Mouse (Mus musculus): ENCODE results near the gene Prmt1.

Gene Prmt1

DNA sequence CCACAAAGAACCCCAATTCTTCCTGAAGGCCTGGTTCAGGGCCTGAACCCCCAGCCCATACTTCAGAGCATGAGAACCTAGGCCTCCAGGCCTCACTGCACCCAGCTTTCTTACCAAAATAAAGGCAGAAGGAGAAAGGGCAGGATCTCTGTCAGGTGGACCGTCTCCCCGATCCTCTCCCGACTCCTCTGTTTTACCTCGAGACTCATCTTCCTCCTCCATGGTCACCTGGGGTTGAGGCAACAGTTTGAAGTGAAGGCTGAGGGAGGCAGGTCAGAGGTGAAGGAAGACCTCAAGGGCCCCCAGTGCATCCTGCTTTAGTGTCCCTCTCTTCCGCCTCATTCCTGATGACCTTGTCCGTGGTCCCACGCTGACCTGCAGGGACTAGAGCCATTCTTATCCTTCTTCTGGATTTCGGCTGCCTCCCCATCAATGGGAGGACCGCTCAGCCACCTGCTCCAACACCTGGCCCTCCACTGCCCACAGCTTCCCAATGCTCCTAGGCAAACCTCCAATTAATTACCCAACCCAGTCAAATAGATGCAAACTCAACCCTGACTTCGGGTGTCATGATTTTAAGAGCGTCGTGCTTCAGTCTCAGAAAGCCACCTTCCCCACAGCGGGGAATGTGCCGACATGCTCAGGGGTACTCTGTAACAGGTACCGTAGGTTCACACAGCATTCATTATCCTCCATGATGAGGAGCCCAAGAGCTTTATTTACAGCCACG, 27.2 kb upstream of the Prmt1 start:
- ATAC-seq (ENCODE audit: insufficient number of reproducible peaks, low FRiP score, low TSS enrichment), result no peak

GRCm38 (mm10) chr7:45012824-45013223, 26.5 kb upstream of the Prmt1 start:
- ATAC-seq (ENCODE audit: insufficient number of reproducible peaks, low FRiP score, low TSS enrichment), result no peak

DNA sequence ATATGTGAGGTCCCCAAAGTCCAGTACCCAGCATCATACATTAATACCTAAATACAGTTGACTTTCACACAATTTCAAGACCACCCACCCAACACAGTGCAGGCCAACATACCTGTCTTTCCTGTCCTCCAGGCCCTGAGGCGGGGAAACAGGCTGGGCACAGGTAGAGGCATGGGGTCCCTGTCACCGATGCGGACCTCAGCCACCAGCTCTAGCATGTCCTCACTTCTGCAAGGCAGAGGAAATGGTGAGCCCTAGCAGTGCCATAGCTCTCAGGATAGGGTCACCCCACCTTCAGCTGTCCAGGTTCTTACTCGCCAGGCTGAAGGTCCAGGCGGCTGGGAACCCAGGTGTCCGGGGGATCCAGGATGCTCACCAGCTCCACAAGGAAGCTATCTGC, 25.6 kb upstream of the Prmt1 start:
- no peak for ATAC-seq (ENCODE audit: insufficient number of reproducible peaks, low FRiP score, low TSS enrichment)

GRCm38 (mm10) chr7:45008411-45008810, 22.0 kb upstream of the Prmt1 start:
- no peak for ATAC-seq (ENCODE audit: insufficient number of reproducible peaks, low FRiP score, low TSS enrichment)

DNA sequence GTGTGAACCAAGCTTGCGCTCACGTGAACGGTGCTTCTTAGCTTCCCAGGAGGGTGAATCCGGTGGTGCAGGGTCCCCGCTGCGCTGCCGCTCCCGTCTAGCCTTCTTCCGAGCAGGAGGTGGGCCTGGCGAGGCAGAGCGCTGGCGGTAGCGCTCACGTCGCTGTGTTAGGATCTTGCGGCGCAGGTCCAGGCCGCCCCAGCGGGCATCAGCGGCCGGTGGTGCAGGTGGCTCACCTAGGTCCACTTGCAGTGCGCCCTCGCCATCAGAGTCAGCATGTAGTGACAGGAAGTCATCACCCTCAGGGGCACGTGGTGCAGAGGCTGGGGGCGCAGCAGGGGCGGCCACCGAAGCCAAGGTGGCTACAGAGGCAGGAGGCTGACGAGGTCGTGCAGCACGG, 21.5 kb upstream of the Prmt1 start:
- ATAC-seq (ENCODE audit: insufficient number of reproducible peaks, low FRiP score, low TSS enrichment), result no peak

- no peak for ATAC-seq (ENCODE audit: insufficient number of reproducible peaks, low FRiP score, low TSS enrichment)
Observed at GRCm38 (mm10) chr7:45007141-45007540, 20.8 kb upstream of the Prmt1 start.

GRCm38 (mm10) chr7:45006503-45006902, 20.1 kb upstream of the Prmt1 start:
- ATAC-seq (ENCODE audit: insufficient number of reproducible peaks, low FRiP score, low TSS enrichment), result no peak

DNA sequence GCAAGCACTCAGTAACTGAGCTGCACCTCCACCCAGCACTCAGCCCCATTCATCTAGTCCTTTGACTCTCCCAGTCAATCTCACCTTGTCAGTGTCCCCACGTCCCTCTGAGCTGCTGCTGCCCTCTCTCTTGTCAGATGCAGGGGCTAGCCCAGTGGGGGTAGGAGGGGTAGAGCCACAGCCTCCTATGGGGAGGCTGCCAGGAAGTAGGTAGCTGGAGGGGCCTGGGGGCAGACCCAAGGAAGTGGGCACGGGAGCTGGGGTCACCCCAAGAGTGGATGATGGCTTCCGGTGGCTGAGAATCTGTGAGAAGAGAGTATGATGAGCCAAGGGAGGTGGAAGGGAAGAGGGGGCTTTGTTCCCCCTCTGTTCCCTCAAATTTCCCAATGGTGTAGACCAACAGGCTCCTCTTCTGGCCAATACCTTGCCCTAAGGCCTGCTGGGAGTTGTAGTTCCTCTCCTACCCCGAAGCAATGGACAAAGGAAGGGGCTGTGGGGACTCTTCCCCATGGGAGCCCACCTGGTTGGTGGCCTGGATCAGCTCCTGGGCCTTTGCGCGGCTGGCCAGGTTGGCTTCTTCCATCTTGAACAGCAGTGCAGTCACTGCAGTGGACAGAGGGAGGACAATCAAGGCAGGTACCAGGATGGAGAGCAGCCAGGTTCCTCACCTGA, 19.1 kb upstream of the Prmt1 start:
- ATAC-seq (ENCODE audit: insufficient number of reproducible peaks, low FRiP score, low TSS enrichment), result no peak

DNA sequence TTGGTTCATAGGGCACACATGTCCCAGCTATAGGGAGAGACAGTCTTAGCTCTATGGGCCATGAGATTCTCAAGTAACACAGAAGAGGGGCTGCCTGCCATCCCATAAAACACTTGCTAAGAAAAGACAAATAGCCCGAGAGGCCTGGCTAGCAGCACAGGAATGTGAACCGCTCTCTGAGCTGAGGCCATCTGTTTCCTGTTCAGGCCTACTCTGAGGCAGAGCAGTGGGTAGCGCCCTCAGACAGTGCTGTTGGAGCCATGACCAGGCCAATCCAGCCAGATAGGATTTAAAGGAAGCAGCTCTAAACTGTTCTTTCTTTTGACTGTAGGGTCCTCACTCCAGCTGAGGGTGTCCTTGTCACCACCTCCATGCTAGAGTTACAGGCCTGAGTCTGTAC, 18.2 kb upstream of the Prmt1 start:
- ATAC-seq (ENCODE audit: insufficient number of reproducible peaks, low FRiP score, low TSS enrichment), result no peak

GRCm38 (mm10) chr7:45002440-45002839, 16.1 kb upstream of the Prmt1 start:
- ATAC-seq (ENCODE audit: insufficient number of reproducible peaks, low FRiP score, low TSS enrichment), result no peak

DNA sequence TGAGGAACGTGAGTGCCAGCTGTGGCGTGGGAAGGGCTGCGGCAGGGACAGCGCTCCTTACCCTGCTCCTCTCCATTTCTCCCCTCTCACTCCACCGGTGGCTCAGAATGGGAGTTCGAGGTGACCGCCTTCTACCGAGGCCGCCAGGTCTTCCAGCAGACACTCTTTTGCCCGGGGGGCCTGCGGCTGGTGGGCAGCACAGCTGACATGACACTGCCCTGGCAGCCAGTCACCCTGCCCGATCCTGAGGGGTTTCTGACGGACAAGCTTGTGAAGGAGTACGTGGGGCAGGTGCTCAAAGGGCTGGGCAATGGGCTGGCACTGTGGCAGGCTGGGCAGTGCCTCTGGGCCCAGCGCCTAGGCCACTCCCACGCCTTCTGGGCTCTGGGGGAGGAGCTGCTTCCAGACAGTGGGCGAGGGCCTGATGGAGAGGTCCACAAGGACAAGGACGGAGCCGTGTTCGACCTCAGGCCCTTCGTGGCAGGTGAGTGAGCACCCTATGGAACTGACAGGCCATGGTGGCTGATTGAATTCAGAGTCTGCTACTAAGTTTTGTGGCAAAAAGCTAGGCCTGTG, 14.3 kb upstream of the Prmt1 start:
- ATAC-seq (ENCODE audit: insufficient number of reproducible peaks, low FRiP score, low TSS enrichment), result no peak

- no peak for ATAC-seq (ENCODE audit: insufficient number of reproducible peaks, low FRiP score, low TSS enrichment)
Observed at GRCm38 (mm10) chr7:44999753-45000152, 13.4 kb upstream of the Prmt1 start.

GRCm38 (mm10) chr7:44998501-44998955, 12.2 kb upstream of the Prmt1 start, which contains the start of gene Bcl2l12:
TSS of gene Bcl2l12 (minus strand) at chr7:44998712.
- no peak for ATAC-seq (ENCODE audit: insufficient number of reproducible peaks, low FRiP score, low TSS enrichment)

DNA sequence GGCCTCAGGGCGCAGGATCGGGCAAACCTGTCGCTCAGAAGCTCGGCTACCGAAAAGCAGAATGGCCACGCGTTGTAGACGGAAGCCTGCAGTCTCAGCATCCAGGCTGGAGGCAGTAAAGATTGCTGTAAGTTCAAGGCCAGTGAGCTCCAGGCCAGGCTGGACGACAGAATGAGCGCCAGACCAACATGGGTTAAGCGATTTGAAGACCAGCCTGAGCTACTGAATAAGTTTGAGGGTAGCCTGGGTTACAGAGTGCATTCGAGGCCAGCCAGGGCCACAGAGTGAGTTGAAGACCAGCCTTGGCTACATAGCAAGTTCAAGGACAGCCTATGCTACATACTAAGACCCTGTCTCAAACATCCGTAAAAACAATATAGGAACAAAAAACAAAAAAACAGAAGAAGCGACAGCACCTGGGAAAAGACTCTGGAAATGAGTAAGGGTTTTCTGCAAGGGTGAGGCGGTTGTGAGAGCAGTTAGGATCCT, 11.6 kb upstream of the Prmt1 start:
- ATAC-seq (ENCODE audit: insufficient number of reproducible peaks, low FRiP score, low TSS enrichment), result no peak

- ATAC-seq (ENCODE audit: insufficient number of reproducible peaks, low FRiP score, low TSS enrichment), result peak; percentile 78
Observed at GRCm38 (mm10) chr7:44997231-44997939, 11.0 kb upstream of the Prmt1 start, which contains the start of gene Irf3. TSS of gene Irf3 (plus strand) at chr7:44997648.

DNA sequence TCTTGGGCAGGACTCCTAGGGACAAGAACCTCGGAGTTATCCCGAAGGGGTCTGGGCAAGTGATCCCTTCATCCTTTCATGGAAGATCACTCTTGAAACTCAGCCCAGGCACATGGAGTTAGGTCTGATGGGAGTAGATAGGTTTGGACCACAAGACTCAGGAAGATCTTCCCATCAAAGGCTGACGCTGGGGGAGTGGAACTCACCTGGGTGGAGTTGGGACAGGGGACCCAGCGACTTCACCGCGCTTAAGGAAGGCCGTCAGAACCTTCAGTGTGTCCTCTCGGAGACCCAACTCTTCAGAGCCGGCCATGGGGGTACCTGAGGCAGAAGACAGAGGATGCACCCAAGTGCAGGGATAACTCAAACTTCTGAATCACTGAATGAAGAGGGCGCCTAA, 10.3 kb upstream of the Prmt1 start:
- no peak for ATAC-seq (ENCODE audit: insufficient number of reproducible peaks, low FRiP score, low TSS enrichment)

DNA sequence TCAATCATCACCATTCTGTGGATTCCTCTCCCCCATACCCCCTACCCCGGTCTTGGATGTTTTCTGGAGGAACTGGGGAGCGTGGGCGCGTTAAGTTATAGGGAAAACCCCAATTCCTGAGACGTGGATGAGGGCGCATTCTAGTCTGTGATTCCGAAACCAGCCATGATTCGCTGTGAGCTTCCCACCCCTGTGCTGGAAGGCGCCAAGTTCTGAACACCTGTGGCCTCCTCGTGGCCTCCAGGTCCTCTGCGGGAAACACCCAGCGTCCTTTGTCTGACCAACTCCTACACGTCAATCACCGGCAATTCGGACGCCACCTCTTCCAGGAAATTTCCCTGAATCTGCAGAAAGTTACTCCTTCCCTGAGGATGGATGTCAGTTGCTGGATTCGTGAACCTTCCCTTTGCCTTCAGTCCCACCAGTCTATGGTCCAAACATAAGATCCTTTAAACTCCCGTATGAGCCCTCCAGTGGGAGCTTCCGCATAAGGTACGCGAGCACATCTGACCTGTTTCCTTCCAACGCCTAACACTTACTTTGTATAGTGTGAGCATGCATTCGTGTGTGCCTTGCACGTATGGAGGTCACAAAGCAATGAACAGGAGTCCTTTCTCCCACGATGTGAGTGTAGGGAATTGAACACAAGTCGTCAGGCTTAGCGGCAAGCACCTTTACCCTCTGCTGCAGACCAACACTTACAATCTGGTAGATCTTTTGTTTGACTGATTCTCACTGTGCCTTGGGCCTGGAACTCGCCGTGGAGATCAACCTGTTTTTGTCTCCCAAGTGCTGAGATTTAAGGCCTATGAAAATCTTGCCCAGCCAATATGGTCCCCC, 731 bp upstream of the Prmt1 start:
- ATAC-seq (ENCODE audit: insufficient number of reproducible peaks, low FRiP score, low TSS enrichment), result no peak

- ATAC-seq (ENCODE audit: insufficient number of reproducible peaks, low FRiP score, low TSS enrichment), result no peak
Observed at GRCm38 (mm10) chr7:44985595-44986191, 675 bp downstream of the Prmt1 start.

DNA sequence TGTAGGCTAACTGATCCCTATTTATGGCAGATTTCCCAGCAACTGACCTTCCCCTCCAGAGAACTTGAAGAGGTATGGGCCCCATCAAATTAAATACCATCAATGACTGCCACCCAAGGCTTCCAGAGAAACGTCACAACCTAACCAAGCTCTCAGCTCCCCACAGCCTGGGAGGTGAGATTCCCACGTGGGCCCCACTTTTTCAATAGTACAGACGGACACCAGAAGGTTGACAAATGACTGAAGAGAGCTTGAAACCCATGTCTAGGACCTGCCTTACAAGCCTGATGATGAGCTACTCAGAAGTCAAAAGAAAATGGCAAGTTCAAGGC, 1.6 kb downstream of the Prmt1 start:
- no peak for ATAC-seq (ENCODE audit: insufficient number of reproducible peaks, low FRiP score, low TSS enrichment)

All from cerebellum, adult (tissue).